Mouse (Mus musculus): ENCODE data around the gene Comp. TPM values are rescaled to one million over a fixed set of nuclear protein-coding genes. Genes with fewer than 3 reads are reported as not detected.

The Comp gene
- polyA plus RNA-seq, 1 experiment = 1.9 TPM

DNA sequence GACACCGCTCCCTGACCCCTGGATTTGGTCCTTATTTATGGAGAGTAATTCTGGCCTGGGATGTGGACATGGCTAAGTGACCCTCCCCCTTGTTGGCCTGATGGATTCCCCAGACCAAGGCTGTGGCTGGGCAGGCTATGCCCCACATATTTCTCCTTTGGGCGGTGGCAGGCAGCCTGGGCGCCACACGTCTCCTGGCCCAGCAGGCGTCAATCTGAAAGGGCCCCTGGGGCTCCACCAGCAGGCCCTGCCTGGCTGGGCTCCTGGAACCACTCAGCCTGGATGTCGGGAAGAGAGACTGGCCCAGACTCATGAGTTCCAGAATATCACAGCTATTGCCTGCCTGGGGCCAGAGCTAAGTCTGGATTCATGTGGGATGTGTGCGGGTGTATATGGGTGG, 2.9 kb upstream of the Comp start:
- 0 out of 2 replicates have a peak, but pooled peaks cover 2% of the 10 kb centered on the region for H3K4me1 ChIP-seq (ENCODE audit: control insufficient read depth, insufficient read depth, low read length)

DNA sequence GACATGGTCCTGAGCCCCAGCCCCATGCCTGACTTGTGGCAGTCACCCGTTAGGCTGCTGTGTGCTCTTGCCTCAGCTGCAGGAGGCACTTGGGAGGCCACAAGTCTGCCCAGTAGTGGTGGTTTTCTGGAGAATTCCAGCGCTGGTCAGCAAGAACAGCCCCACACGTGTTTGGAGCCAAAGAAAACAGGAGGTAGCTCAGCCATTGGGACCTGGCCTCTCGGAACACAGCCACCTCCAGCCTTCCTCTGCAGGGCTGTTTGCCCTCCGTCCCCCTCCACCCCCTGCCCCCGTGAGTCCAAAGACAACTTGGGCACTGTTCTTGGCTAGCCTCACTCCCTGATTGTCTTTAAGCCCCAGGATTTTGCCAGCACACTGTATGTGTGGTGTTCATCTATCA, 1.4 kb upstream of the Comp start:
- Histone ChIP-seq H3K27ac (ENCODE audit: insufficient read depth, low read length) (peak overlapping the region; percentile 23; the same call in 1 of the 2 replicates), H3K4me3 (ENCODE audit: insufficient read depth, low read length) (no peak overlapping the region), H3K4me1 (ENCODE audit: control insufficient read depth, insufficient read depth, low read length) (0 out of 2 replicates have a peak, but pooled peaks cover 2% of the 10 kb centered on the region)
- peak; percentile 53; the same call in 1 of the 2 replicates for TF ChIP-seq POLR2A (IDR thresholded peaks at IDR 0.05; ENCODE audit: low read depth, low read length)
- no peak for TF ChIP-seq CTCF (IDR thresholded peaks at IDR 0.05; ENCODE audit: borderline replicate concordance, insufficient read depth, low read length)

More for the DNA sequence above, 2.9 kb upstream of the Comp start:
- Histone ChIP-seq H3K4me3 (ENCODE audit: insufficient read depth, low read length) (no peak overlapping the region), H3K27ac (ENCODE audit: insufficient read depth, low read length) (no peak overlapping the region)
- TF ChIP-seq CTCF (IDR thresholded peaks at IDR 0.05; ENCODE audit: borderline replicate concordance, insufficient read depth, low read length) (no peak), POLR2A (IDR thresholded peaks at IDR 0.05; ENCODE audit: low read depth, low read length) (no peak)

DNA sequence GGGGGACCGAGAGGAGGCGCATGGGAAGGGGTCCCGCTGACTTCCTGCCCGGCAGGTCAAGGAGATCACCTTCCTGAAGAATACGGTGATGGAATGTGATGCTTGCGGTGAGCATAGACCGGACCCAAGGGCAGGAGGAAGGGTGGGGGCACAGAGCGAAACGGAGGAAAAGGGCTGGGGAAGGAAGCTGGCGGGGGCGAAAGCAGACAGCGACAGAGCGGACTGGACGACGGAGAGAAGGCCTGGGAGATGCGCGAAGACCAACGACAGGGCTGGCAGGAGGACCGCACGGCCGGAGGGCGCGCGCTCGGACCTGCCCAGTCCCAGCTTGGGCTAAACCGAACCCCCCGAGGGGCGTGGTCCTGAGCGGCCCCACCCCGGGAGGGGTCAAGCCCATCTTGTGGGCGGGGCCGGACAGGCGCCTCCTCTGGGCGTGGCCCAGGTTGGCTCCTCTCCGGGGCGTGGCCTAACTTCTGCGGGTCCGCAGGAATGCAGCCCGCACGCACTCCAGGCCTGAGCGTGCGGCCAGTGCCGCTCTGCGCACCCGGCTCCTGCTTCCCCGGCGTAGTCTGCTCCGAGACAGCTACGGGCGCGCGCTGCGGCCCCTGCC, 1.1 kb downstream of the Comp start:
- Histone ChIP-seq H3K4me3 (ENCODE audit: insufficient read depth, low read length) (no peak overlapping the region), H3K27ac (ENCODE audit: insufficient read depth, low read length) (no peak overlapping the region), H3K4me1 (ENCODE audit: control insufficient read depth, insufficient read depth, low read length) (0 out of 2 replicates have a peak, but pooled peaks cover 2% of the 10 kb centered on the region)
- TF ChIP-seq CTCF (IDR thresholded peaks at IDR 0.05; ENCODE audit: borderline replicate concordance, insufficient read depth, low read length) (no peak), POLR2A (IDR thresholded peaks at IDR 0.05; ENCODE audit: low read depth, low read length) (peak; percentile 66)

DNA sequence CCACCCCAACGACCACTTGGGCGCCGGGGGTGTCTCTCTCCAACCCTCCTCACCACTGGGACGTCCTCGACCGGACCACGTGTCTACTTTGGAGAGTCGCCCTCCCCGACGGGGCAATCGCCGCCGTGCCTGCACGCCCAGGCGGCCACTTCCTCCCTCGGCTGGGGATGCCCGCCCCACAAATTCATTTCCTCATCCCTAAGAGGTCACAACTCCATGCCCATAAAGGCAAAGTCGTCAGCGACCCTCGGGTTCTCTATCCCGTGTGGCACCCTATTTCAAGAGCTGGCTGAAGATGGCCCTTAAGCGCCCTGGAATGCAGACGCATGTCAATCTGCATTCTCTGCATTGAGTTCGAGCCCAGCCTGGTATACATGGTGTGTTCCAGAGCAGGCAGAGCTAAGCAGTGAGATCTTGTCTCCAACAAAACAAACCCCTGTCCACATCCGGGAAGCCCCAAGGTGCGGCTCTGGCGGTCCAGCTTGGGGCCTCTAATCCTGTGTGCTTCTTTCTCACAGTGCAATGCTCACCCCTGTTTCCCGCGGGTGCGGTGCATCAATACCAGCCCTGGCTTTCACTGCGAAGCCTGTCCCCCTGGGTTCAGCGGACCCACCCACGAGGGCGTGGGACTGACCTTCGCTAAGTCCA, 2.0 kb downstream of the Comp start:
- H3K4me3 ChIP-seq (ENCODE audit: insufficient read depth, low read length) = no peak overlapping the region
- H3K4me1 ChIP-seq (ENCODE audit: control insufficient read depth, insufficient read depth, low read length) = 0 out of 2 replicates have a peak, but pooled peaks cover 2% of the 10 kb centered on the region
- H3K27ac ChIP-seq (ENCODE audit: insufficient read depth, low read length) = no peak overlapping the region
- TF ChIP-seq CTCF (IDR thresholded peaks at IDR 0.05; ENCODE audit: borderline replicate concordance, insufficient read depth, low read length) (no peak), POLR2A (IDR thresholded peaks at IDR 0.05; ENCODE audit: low read depth, low read length) (no peak)

DNA sequence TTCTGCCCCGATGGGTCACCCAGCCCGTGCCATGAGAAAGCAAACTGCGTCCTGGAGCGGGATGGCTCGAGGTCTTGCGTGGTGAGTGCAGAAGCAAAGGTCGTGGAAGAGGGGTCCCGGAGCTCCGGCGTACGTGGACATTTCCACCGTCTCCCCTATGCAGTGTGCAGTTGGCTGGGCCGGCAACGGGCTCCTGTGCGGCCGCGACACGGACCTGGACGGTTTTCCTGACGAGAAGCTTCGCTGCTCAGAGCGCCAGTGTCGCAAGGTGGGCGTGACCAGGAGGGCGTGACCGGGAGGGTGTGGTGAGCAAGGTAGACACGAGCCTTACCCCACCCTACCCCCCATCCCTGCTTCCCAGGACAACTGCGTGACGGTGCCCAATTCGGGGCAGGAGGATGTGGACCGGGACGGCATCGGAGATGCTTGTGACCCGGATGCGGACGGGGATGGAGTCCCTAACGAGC, 3.0 kb downstream of the Comp start:
- TF ChIP-seq POLR2A (IDR thresholded peaks at IDR 0.05; ENCODE audit: low read depth, low read length) = no peak
- no peak for TF ChIP-seq CTCF (IDR thresholded peaks at IDR 0.05; ENCODE audit: borderline replicate concordance, insufficient read depth, low read length)
- H3K4me1 ChIP-seq (ENCODE audit: control insufficient read depth, insufficient read depth, low read length) = 0 out of 2 replicates have a peak, but pooled peaks cover 2% of the 10 kb centered on the region

DNA sequence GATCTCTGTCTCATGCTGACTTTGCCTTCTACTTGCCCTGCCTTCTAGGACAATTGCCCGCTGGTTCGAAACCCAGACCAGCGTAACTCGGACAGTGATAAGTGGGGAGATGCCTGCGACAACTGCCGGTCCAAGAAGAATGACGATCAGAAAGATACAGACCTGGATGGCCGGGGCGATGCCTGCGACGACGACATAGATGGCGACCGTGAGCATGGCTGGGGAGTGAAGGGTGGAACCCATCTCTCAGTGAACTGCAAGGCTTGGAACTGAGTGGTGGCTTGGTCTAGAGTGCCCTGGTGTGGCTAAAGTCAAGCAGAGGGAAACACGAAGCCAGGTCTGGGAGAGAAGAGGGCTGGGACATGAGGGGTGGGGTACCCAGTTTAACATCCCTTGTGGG, 3.7 kb downstream of the Comp start:
- Histone ChIP-seq H3K4me1 (ENCODE audit: control insufficient read depth, insufficient read depth, low read length) (0 out of 2 replicates have a peak, but pooled peaks cover 2% of the 10 kb centered on the region), H3K4me3 (ENCODE audit: insufficient read depth, low read length) (no peak overlapping the region), H3K27ac (ENCODE audit: insufficient read depth, low read length) (no peak overlapping the region)
- TF ChIP-seq POLR2A (IDR thresholded peaks at IDR 0.05; ENCODE audit: low read depth, low read length) = no peak
- TF ChIP-seq CTCF (IDR thresholded peaks at IDR 0.05; ENCODE audit: borderline replicate concordance, insufficient read depth, low read length) = peak; percentile 34; the same call in 1 of the 2 replicates

More for the DNA sequence above, 3.0 kb downstream of the Comp start:
- Histone ChIP-seq H3K27ac (ENCODE audit: insufficient read depth, low read length) (no peak overlapping the region), H3K4me3 (ENCODE audit: insufficient read depth, low read length) (no peak overlapping the region)

DNA sequence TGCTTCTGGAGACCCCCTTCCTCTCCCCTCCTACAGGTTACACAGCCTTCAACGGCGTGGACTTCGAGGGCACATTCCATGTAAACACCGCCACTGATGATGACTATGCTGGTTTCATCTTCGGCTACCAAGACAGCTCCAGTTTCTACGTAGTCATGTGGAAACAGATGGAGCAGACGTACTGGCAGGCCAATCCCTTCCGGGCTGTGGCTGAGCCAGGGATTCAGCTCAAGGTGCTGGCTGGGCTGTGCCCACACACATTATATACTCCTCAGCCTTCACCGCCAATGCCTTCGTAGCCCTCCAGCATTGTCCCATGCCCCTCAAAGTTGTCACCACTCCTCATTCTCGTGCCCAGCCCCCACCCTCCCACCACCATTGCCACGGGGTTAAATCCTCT, 6.7 kb downstream of the Comp start:
- Histone ChIP-seq H3K27ac (ENCODE audit: insufficient read depth, low read length) (no peak overlapping the region), H3K4me1 (ENCODE audit: control insufficient read depth, insufficient read depth, low read length) (no peaks in the 10 kb centered on the region), H3K4me3 (ENCODE audit: insufficient read depth, low read length) (no peak overlapping the region)
- TF ChIP-seq CTCF (IDR thresholded peaks at IDR 0.05; ENCODE audit: borderline replicate concordance, insufficient read depth, low read length) (no peak), POLR2A (IDR thresholded peaks at IDR 0.05; ENCODE audit: low read depth, low read length) (no peak)

DNA sequence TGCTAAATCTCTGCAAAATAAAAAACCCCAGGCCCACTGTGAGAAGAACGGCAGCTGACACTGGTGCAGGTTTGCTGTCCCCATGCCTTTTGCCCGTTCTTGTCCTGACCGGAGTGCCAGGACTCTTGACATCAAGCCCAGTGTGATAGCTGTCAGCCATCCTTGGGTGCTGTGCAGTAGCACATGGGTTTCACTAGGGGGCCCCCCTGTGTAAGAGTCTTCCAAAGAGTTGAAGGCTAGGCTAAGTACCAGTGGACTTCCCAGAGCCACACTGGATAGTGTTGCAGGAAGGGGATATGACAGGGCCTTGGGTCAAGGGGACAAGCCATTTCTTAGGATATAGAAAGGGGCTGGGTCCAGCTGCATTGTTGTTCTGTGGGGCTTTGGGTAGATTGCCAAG, 9.9 kb downstream of the Comp start:
- TF ChIP-seq POLR2A (IDR thresholded peaks at IDR 0.05; ENCODE audit: low read depth, low read length) (no peak), CTCF (IDR thresholded peaks at IDR 0.05; ENCODE audit: borderline replicate concordance, insufficient read depth, low read length) (peak; percentile 44; the same call in 1 of the 2 replicates)
- H3K4me1 ChIP-seq (ENCODE audit: control insufficient read depth, insufficient read depth, low read length) = no peaks in the 10 kb centered on the region
- H3K27ac ChIP-seq (ENCODE audit: insufficient read depth, low read length) = no peak overlapping the region
- H3K4me3 ChIP-seq (ENCODE audit: insufficient read depth, low read length) = no peak overlapping the region

DNA sequence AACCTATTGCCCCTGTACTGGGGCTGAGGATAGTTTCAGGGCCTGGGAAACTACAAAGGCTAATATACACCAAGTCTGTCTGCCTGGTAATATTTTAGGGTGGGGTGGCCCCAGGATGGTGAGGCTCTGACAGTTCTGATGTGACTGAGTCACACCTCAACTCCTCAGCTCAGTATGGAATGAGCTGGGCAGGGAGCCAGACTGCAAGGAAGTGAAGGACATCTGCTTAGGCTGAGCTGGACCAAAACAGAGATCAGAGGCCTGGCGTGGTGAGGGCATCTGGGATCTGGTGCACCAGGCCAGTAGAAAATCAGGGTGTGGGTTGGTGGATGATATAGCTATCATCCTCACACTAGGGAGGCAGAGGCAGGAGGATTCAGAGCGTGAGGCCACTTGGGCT, 16.3 kb downstream of the Comp start:
- TF ChIP-seq POLR2A (IDR thresholded peaks at IDR 0.05; ENCODE audit: low read depth, low read length) (no peak), CTCF (IDR thresholded peaks at IDR 0.05; ENCODE audit: borderline replicate concordance, insufficient read depth, low read length) (no peak)

DNA sequence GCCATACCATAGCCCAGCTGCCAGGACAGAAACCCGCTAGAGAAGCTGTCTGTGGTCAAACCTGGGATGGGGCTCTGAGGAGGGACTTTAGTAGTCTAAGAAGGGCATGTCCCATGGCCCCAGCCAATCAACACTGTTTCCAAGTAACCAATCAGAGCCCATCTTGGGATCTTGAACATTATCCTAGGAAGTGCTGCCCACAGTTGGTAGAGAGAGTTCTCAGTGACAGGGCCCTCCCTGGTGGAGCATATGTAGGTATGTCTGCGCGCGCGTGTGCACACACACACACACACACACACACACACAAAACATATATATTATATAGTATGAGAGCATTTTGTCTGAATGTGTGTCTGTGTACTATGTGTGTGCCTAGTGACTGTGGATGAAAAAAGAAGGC, 19.7 kb downstream of the Comp start:
- Histone ChIP-seq H3K4me3 (ENCODE audit: insufficient read depth, low read length) (no peak overlapping the region), H3K27ac (ENCODE audit: insufficient read depth, low read length) (no peak overlapping the region), H3K4me1 (ENCODE audit: control insufficient read depth, insufficient read depth, low read length) (no peaks in the 10 kb centered on the region)
- TF ChIP-seq POLR2A (IDR thresholded peaks at IDR 0.05; ENCODE audit: low read depth, low read length) (no peak), CTCF (IDR thresholded peaks at IDR 0.05; ENCODE audit: borderline replicate concordance, insufficient read depth, low read length) (no peak)

More for the DNA sequence above, 16.3 kb downstream of the Comp start:
- no peak overlapping the region for H3K4me3 ChIP-seq (ENCODE audit: insufficient read depth, low read length)
- no peak overlapping the region for H3K27ac ChIP-seq (ENCODE audit: insufficient read depth, low read length)
- no peaks in the 10 kb centered on the region for H3K4me1 ChIP-seq (ENCODE audit: control insufficient read depth, insufficient read depth, low read length)
